Mouse (Mus musculus): Measurements from ENCODE around the gene Tbk1. TPM values are rescaled to one million over a fixed set of nuclear protein-coding genes. Genes with fewer than 3 reads are reported as not detected.
A peak's percentile ranks its signal among the peaks of the same experiment; 100 is the strongest.

Tbk1 gene
- 11.4 and 14.4 TPM in 2 replicates for polyA plus RNA-seq (2015; fragmentation: Nextera tagmentation; extraction: Ambion mirVana)

GRCm38 (mm10) chr10:121586675-121587370, at the start of gene Tbk1:
Tbk1 (minus strand) TSS chr10:121586787.
- Histone ChIP-seq H3K4me2 (ENCODE audit: low read depth, low read length) (peak within 1 kb of the TSS; percentile 70), H3K9ac (replicated peaks) (peak within 1 kb of the TSS; percentile 95), H3K27ac (ENCODE audit: low read depth) (peak within 1 kb of the TSS; percentile 93), H3K4me3 (ENCODE audit: low read depth, low read length) (peak within 1 kb of the TSS; percentile 86), H3K27me3 (ENCODE audit: insufficient read depth, low read length) (no peaks in the 10 kb centered on the region), H3K9me3 (ENCODE audit: low read length) (no peaks in the 10 kb centered on the region), H3K4me1 (ENCODE audit: insufficient read depth) (peaks cover 24% of the 10 kb centered on the region), H3K36me3 (replicated peaks; ENCODE audit: insufficient read depth, low read length) (peaks cover 31% of the 10 kb centered on the region)
- TF ChIP-seq EP300 (IDR thresholded peaks at IDR 0.05; ENCODE audit: low read depth) = no peak
- peak; percentile 95 for DNase-seq
- peak; percentile 97 for ATAC-seq
- 1% methylated on average over 42 of the region's 58 CpGs for WGBS (ENCODE audit: insufficient replicate concordance)

- DNase-seq (no peak), ATAC-seq (no peak)
- H3K36me3 ChIP-seq (replicated peaks; ENCODE audit: insufficient read depth, low read length) = no peaks in the 10 kb centered on the region
- no peak overlapping the region for H3K27ac ChIP-seq (ENCODE audit: low read depth)
- H3K4me1 ChIP-seq (ENCODE audit: insufficient read depth) = peaks cover 4% of the 10 kb centered on the region; the same call in 1 of the 2 replicates
- no peak overlapping the region for H3K4me3 ChIP-seq (ENCODE audit: low read depth, low read length)
- no peaks in the 10 kb centered on the region for H3K9me3 ChIP-seq (ENCODE audit: low read length)
- H3K27me3 ChIP-seq (ENCODE audit: insufficient read depth, low read length) = peaks cover 15% of the 10 kb centered on the region
- TF ChIP-seq EP300 (IDR thresholded peaks at IDR 0.05; ENCODE audit: low read depth) (no peak), CTCF (IDR thresholded peaks at IDR 0.05; ENCODE audit: low read depth) (no peak)
- no peak overlapping the region for H3K4me2 ChIP-seq (ENCODE audit: low read depth, low read length)
- H3K9ac ChIP-seq (replicated peaks) = no peak overlapping the region
- 81% methylated on average over 6 of the region's 6 CpGs for WGBS (ENCODE audit: insufficient replicate concordance)
Observed at GRCm38 (mm10) chr10:121636276-121636675, 49.7 kb upstream of the Tbk1 start.

DNA sequence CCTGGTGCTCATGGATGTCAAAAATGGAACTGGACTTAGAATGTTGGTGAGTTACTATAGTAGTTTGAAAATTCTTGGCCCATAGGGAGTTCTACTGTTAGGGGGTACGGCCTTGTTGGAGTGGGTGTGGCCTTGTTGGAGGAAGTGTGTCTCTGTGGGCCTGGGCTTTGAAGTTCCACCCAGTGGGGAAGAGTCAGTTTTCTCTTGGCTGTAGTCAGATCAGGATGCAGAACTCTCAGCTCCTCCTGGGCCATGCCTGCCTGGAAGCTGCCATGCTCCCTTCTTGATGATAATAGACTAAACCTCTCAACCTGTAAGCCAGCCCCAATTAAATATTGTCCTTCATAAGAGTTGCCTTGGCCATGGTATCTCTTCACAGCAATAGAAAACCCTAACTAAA, 47.6 kb upstream of the Tbk1 start:
- WGBS (ENCODE audit: insufficient replicate concordance) = 40% methylated on average over 1 of the region's 1 CpGs
- no peak for DNase-seq
- no peak for ATAC-seq
- Histone ChIP-seq H3K36me3 (replicated peaks; ENCODE audit: insufficient read depth, low read length) (no peaks in the 10 kb centered on the region), H3K27me3 (ENCODE audit: insufficient read depth, low read length) (no peaks in the 10 kb centered on the region), H3K9ac (replicated peaks) (no peak overlapping the region), H3K4me3 (ENCODE audit: low read depth, low read length) (no peak overlapping the region), H3K4me2 (ENCODE audit: low read depth, low read length) (no peak overlapping the region), H3K4me1 (ENCODE audit: insufficient read depth) (no peaks in the 10 kb centered on the region), H3K9me3 (ENCODE audit: low read length) (no peaks in the 10 kb centered on the region), H3K27ac (ENCODE audit: low read depth) (no peak overlapping the region)
- no peak for TF ChIP-seq CTCF (IDR thresholded peaks at IDR 0.05; ENCODE audit: low read depth)
- TF ChIP-seq EP300 (IDR thresholded peaks at IDR 0.05; ENCODE audit: low read depth) = no peak

DNA sequence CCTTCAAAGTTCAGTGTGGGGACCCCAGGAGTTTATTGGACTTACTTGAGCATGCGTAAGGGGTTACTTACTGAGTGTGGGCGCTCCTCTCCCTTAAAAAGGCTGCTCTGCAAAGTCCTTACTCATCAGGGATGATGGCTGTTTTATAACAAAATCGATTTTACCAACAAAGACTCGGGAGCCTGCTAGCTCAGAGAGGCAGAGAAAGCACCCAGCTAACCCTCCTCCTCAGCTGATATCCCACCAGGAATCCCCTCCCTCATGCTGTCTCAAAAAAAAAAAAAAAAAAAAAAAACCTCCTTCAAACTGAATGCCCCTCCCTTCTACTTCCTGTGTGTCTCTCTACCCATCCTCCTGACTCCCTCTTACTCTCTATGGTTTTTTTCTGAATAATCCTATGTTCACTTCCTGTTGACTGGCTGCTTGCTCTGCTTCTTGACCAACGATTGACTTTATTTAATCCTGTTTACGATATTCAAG, 42.0 kb upstream of the Tbk1 start:
- Histone ChIP-seq H3K4me3 (ENCODE audit: low read depth, low read length) (no peak overlapping the region), H3K9me3 (ENCODE audit: low read length) (no peaks in the 10 kb centered on the region), H3K4me1 (ENCODE audit: insufficient read depth) (peaks cover 14% of the 10 kb centered on the region; the same call in 1 of the 2 replicates), H3K27me3 (ENCODE audit: insufficient read depth, low read length) (no peaks in the 10 kb centered on the region), H3K9ac (replicated peaks) (no peak overlapping the region), H3K36me3 (replicated peaks; ENCODE audit: insufficient read depth, low read length) (no peaks in the 10 kb centered on the region), H3K27ac (ENCODE audit: low read depth) (no peak overlapping the region), H3K4me2 (ENCODE audit: low read depth, low read length) (no peak overlapping the region)
- DNase-seq (no peak), ATAC-seq (no peak)
- 80% methylated on average over 6 of the region's 6 CpGs for WGBS (ENCODE audit: insufficient replicate concordance)
- TF ChIP-seq CTCF (IDR thresholded peaks at IDR 0.05; ENCODE audit: low read depth) = no peak
- no peak for TF ChIP-seq EP300 (IDR thresholded peaks at IDR 0.05; ENCODE audit: low read depth)

- Histone ChIP-seq H3K27ac (ENCODE audit: low read depth) (peak overlapping the region; percentile 66; the same call in 1 of the 2 replicates), H3K27me3 (ENCODE audit: insufficient read depth, low read length) (no peaks in the 10 kb centered on the region), H3K36me3 (replicated peaks; ENCODE audit: insufficient read depth, low read length) (peaks cover 1% of the 10 kb centered on the region; the same call in 1 of the 2 replicates), H3K4me3 (ENCODE audit: low read depth, low read length) (no peak overlapping the region), H3K4me2 (ENCODE audit: low read depth, low read length) (peak overlapping the region; percentile 87), H3K4me1 (ENCODE audit: insufficient read depth) (peaks cover 17% of the 10 kb centered on the region; the same call in 1 of the 2 replicates), H3K9me3 (ENCODE audit: low read length) (no peaks in the 10 kb centered on the region), H3K9ac (replicated peaks) (no peak overlapping the region; the same call in 1 of the 2 replicates)
- ATAC-seq (no peak), DNase-seq (no peak)
- WGBS (ENCODE audit: insufficient replicate concordance) = 71% methylated on average over 10 of the region's 10 CpGs
- TF ChIP-seq EP300 (IDR thresholded peaks at IDR 0.05; ENCODE audit: low read depth) = no peak
- no peak for TF ChIP-seq CTCF (IDR thresholded peaks at IDR 0.05; ENCODE audit: low read depth)
Observed at GRCm38 (mm10) chr10:121627216-121627852, 40.7 kb upstream of the Tbk1 start.

DNA sequence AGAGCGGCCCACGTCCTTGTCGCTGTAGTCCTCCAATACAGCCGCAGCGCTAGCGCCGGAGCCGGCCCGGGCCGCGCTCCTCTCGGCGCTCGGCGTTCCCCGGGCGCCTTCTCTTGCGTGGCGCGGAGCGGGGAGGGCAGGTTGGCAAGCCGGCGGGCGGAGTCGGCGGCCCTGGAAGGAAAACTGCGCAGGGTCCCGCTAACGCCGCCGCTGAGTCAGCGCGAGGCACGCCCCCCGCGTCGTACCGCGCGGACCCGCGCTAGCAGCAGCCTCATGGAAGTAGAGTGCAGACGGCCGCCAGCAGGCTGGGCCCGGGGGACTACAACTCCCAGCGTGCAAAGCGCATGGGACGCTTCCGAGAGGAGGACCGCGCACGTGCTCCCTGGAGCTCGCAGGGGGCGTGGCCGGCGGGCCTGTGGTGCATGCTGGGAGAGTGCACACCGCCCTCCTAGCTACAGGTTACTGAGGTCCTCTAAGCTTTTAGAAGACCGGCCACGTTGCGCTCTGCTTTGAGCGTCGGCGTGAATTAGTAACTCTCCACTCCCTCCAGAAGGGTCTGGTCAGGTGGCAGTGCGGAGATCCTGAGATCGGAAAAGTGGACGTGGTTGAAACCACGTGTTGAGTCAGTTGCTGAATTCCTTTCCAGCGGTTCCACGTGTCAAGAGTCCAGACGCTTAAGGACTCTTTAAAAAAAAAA, 39.7 kb upstream of the Tbk1 start, which contains the start of gene Xpot:
TSS of gene Xpot (minus strand) at position 147 of the 697 bp plus-strand sequence.
- peaks cover 20% of the 10 kb centered on the region; the same call in 1 of the 2 replicates for H3K4me1 ChIP-seq (ENCODE audit: insufficient read depth)
- H3K4me3 ChIP-seq (ENCODE audit: low read depth, low read length) = peak within 1 kb of the TSS; percentile 84
- DNase-seq (peak; percentile 99), ATAC-seq (peak; percentile 98)
- H3K4me2 ChIP-seq (ENCODE audit: low read depth, low read length) = peak within 1 kb of the TSS; percentile 87
- H3K9ac ChIP-seq (replicated peaks) = peak within 1 kb of the TSS; percentile 85
- peak within 1 kb of the TSS; percentile 95 for H3K27ac ChIP-seq (ENCODE audit: low read depth)
- H3K36me3 ChIP-seq (replicated peaks; ENCODE audit: insufficient read depth, low read length) = peaks cover 11% of the 10 kb centered on the region
- under 1% methylated on average over 67 of the region's 70 CpGs for WGBS (ENCODE audit: insufficient replicate concordance)
- no peaks in the 10 kb centered on the region for H3K27me3 ChIP-seq (ENCODE audit: insufficient read depth, low read length)
- no peaks in the 10 kb centered on the region for H3K9me3 ChIP-seq (ENCODE audit: low read length)
- TF ChIP-seq EP300 (IDR thresholded peaks at IDR 0.05; ENCODE audit: low read depth) (no peak), CTCF (IDR thresholded peaks at IDR 0.05; ENCODE audit: low read depth) (0 out of 2 replicates have a peak, but pooled peaks have one; percentile 7)

Measured in liver, postnatal 0 days (tissue).